Mouse (Mus musculus) intestine, embryonic 14.5 days (tissue): ENCODE data around the gene Tent4a. TPM values are rescaled to one million over a fixed set of nuclear protein-coding genes. Genes with fewer than 3 reads are reported as not detected.

Source experiments
- ATAC-seq: fragments of 200-750 bp; cut with Nextera tagmentation; replicated peaks from 2 replicates; pipeline ENCODE4 v1.8.0; 2017; ENCODE audit warnings: low read depth, moderate number of reproducible peaks, moderate TSS enrichment, moderate library complexity; ENCODE audit not compliant: low FRiP score, low TSS enrichment
- DNase-seq: peaks from one replicate; pipeline ENCODE4 v3.0.0-alpha.2; 2018; ENCODE audit warnings: low spot score
- H3K27ac ChIP-seq: fragments of 300-500 bp; sonication (generic); 2 replicates; pipeline ENCODE4 v1.5.1; 2014; ENCODE audit warnings: low read depth, mild to moderate bottlenecking, control low read depth
- H3K27me3 ChIP-seq: fragments of 300-500 bp; sonication (generic); replicated peaks from 2 replicates; pipeline ENCODE4 v1.6.1; 2014; ENCODE audit warnings: low read length, control low read depth; ENCODE audit not compliant: control insufficient read depth, insufficient read depth
- H3K36me3 ChIP-seq: fragments of 300-500 bp; sonication (generic); 2 replicates; pipeline ENCODE4 v1.6.1; 2014; ENCODE audit warnings: low read length, control low read depth; ENCODE audit not compliant: control insufficient read depth, insufficient read depth
- H3K4me1 ChIP-seq: fragments of 300-500 bp; sonication (generic); replicated peaks from 2 replicates; pipeline ENCODE4 v1.6.1; 2014; ENCODE audit warnings: low read length, control low read depth, mixed read lengths; ENCODE audit not compliant: control insufficient read depth, insufficient read depth
- H3K4me2 ChIP-seq: fragments of 300-500 bp; sonication (generic); 2 replicates; pipeline ENCODE4 v1.6.1; 2014; ENCODE audit warnings: low read length
- H3K4me3 ChIP-seq: fragments of 300-500 bp; sonication (generic); 2 replicates; pipeline ENCODE4 v1.5.1; 2014; ENCODE audit warnings: low read depth, low read length, control low read depth, mixed read lengths
- H3K9ac ChIP-seq: fragments of 300-500 bp; sonication (generic); 2 replicates; pipeline ENCODE4 v1.6.1; 2014; ENCODE audit warnings: mild to moderate bottlenecking, low read length
- H3K9me3 ChIP-seq: fragments of 300-500 bp; sonication (generic); 2 replicates; pipeline ENCODE4 v1.6.1; 2016; ENCODE audit warnings: low read length, control low read depth; ENCODE audit not compliant: control insufficient read depth
- whole genome bisulfite sequencing: fragments of 180-500 bp; shearing (Covaris S2); extraction: QIAGEN DNeasy Blood & Tissue Kit; methylation state at CpG from one replicate; pipeline ENCODE4 v1.1.7; 2014; 5-methylcytosine and 5-hydroxymethylcytosine counted together
- polyA plus RNA-seq: library from polyadenylated mRNA; unstranded; fragments of >200 nt; fragmentation: Nextera tagmentation; extraction: Ambion mirVana; gene quantifications from 2 replicates; pipeline ENCODE4 v1.2.1, GENCODE M21; 2014

Gene Tent4a
- polyA plus RNA-seq, 1 experiment from 2014 or later = 6.8 TPM

- no peak overlapping the region for H3K27ac ChIP-seq
- H3K36me3 ChIP-seq = no peaks in the 10 kb centered on the region
- no peak overlapping the region for H3K4me2 ChIP-seq
- 0 out of 2 replicates have a peak, but pooled peaks cover 13% of the 10 kb centered on the region for H3K4me1 ChIP-seq
- 18% methylated on average over 6 of the region's 6 CpGs for WGBS
- H3K27me3 ChIP-seq = peaks cover 43% of the 10 kb centered on the region
- ATAC-seq (no peak), DNase-seq (no peak)
- no peak overlapping the region for H3K4me3 ChIP-seq
- H3K9ac ChIP-seq = no peak overlapping the region
- H3K9me3 ChIP-seq = no peaks in the 10 kb centered on the region
Observed at GRCm38 (mm10) chr13:69485326-69485725, 49.1 kb downstream of the Tent4a start.

GRCm38 (mm10) chr13:69482751-69483150, 51.7 kb downstream of the Tent4a start:
- no peak overlapping the region for H3K27ac ChIP-seq
- H3K9ac ChIP-seq = no peak overlapping the region
- ATAC-seq (no peak), DNase-seq (no peak)
- H3K9me3 ChIP-seq = no peaks in the 10 kb centered on the region
- H3K4me1 ChIP-seq = 0 out of 2 replicates have a peak, but pooled peaks cover 13% of the 10 kb centered on the region
- 52% methylated on average over 8 of the region's 8 CpGs for WGBS
- no peak overlapping the region for H3K4me2 ChIP-seq
- no peak overlapping the region for H3K4me3 ChIP-seq
- H3K36me3 ChIP-seq = no peaks in the 10 kb centered on the region
- H3K27me3 ChIP-seq = peaks cover 41% of the 10 kb centered on the region

GRCm38 (mm10) chr13:69481634-69482505, 52.5 kb downstream of the Tent4a start:
- H3K4me1 ChIP-seq = 0 out of 2 replicates have a peak, but pooled peaks cover 11% of the 10 kb centered on the region
- peaks cover 38% of the 10 kb centered on the region for H3K27me3 ChIP-seq
- ATAC-seq (no peak; the same call in 1 of the 2 replicates), DNase-seq (peak; percentile 74)
- H3K9me3 ChIP-seq = no peaks in the 10 kb centered on the region
- H3K9ac ChIP-seq = no peak overlapping the region
- peak overlapping the region; percentile 51 for H3K4me2 ChIP-seq
- peak overlapping the region; percentile 22 for H3K4me3 ChIP-seq
- no peak overlapping the region for H3K27ac ChIP-seq
- no peaks in the 10 kb centered on the region for H3K36me3 ChIP-seq
- 3% methylated on average over 30 of the region's 30 CpGs for WGBS

- no peak for ATAC-seq
- 10% methylated on average over 8 of the region's 8 CpGs for WGBS
- no peak overlapping the region for H3K4me2 ChIP-seq
Observed at GRCm38 (mm10) chr13:69481026-69481425, 53.4 kb downstream of the Tent4a start.

GRCm38 (mm10) chr13:69479906-69480305, 54.5 kb downstream of the Tent4a start:
- DNase-seq (no peak), ATAC-seq (no peak)
- no peak overlapping the region for H3K4me3 ChIP-seq
- H3K27ac ChIP-seq = no peak overlapping the region
- 0 out of 2 replicates have a peak, but pooled peaks cover 11% of the 10 kb centered on the region for H3K4me1 ChIP-seq
- no peaks in the 10 kb centered on the region for H3K36me3 ChIP-seq
- WGBS = 48% methylated on average over 2 of the region's 2 CpGs
- no peak overlapping the region for H3K9ac ChIP-seq
- no peak overlapping the region for H3K4me2 ChIP-seq
- peaks cover 38% of the 10 kb centered on the region for H3K27me3 ChIP-seq
- no peaks in the 10 kb centered on the region for H3K9me3 ChIP-seq

More at GRCm38 (mm10) chr13:69481026-69481425, 53.4 kb downstream of the Tent4a start:
- no peak overlapping the region for H3K9ac ChIP-seq
- H3K27ac ChIP-seq = no peak overlapping the region
- no peaks in the 10 kb centered on the region for H3K36me3 ChIP-seq
- H3K4me3 ChIP-seq = no peak overlapping the region
- H3K4me1 ChIP-seq = 0 out of 2 replicates have a peak, but pooled peaks cover 11% of the 10 kb centered on the region
- no peak for DNase-seq
- H3K9me3 ChIP-seq = no peaks in the 10 kb centered on the region
- H3K27me3 ChIP-seq = peaks cover 38% of the 10 kb centered on the region

- no peak for ATAC-seq
- no peak overlapping the region for H3K9ac ChIP-seq
Observed at GRCm38 (mm10) chr13:69478703-69479102, 55.7 kb downstream of the Tent4a start.

GRCm38 (mm10) chr13:69460635-69461465, 73.6 kb downstream of the Tent4a start:
- H3K4me1 ChIP-seq = no peaks in the 10 kb centered on the region; the same call in 1 of the 2 replicates
- no peaks in the 10 kb centered on the region for H3K36me3 ChIP-seq
- H3K27me3 ChIP-seq = no peaks in the 10 kb centered on the region
- no peak overlapping the region for H3K27ac ChIP-seq
- no peak overlapping the region for H3K4me2 ChIP-seq
- no peak overlapping the region for H3K9ac ChIP-seq
- 44% methylated on average over 17 of the region's 17 CpGs for WGBS
- H3K9me3 ChIP-seq = no peaks in the 10 kb centered on the region
- ATAC-seq = 0 out of 2 replicates have a peak, but pooled peaks have one; percentile 43
- no peak overlapping the region for H3K4me3 ChIP-seq
- DNase-seq = peak; percentile 80

More at GRCm38 (mm10) chr13:69478703-69479102, 55.7 kb downstream of the Tent4a start:
- 0 out of 2 replicates have a peak, but pooled peaks cover 11% of the 10 kb centered on the region for H3K4me1 ChIP-seq
- DNase-seq = no peak
- no peak overlapping the region for H3K4me3 ChIP-seq
- peaks cover 28% of the 10 kb centered on the region for H3K27me3 ChIP-seq
- WGBS = 91% methylated on average over 6 of the region's 6 CpGs
- H3K36me3 ChIP-seq = no peaks in the 10 kb centered on the region
- no peak overlapping the region for H3K4me2 ChIP-seq
- no peaks in the 10 kb centered on the region for H3K9me3 ChIP-seq
- no peak overlapping the region for H3K27ac ChIP-seq

GRCm38 (mm10) chr13:69459657-69460458, 74.6 kb downstream of the Tent4a start:
- no peak overlapping the region for H3K9ac ChIP-seq
- no peak overlapping the region for H3K27ac ChIP-seq
- no peak overlapping the region for H3K4me2 ChIP-seq
- ATAC-seq (peak; percentile 72; the same call in 1 of the 2 replicates), DNase-seq (peak; percentile 72)
- 13% methylated on average over 8 of the region's 8 CpGs for WGBS
- H3K4me1 ChIP-seq = no peaks in the 10 kb centered on the region; the same call in 1 of the 2 replicates
- no peaks in the 10 kb centered on the region for H3K36me3 ChIP-seq
- H3K4me3 ChIP-seq = no peak overlapping the region
- no peaks in the 10 kb centered on the region for H3K9me3 ChIP-seq
- H3K27me3 ChIP-seq = no peaks in the 10 kb centered on the region
